Mouse (Mus musculus): ENCODE data around the gene Fas. TPM values are rescaled to one million over a fixed set of nuclear protein-coding genes. Genes with fewer than 3 reads are reported as not detected.

The Fas gene
- polyA plus RNA-seq, 1 experiment, result 4.6 TPM

DNA sequence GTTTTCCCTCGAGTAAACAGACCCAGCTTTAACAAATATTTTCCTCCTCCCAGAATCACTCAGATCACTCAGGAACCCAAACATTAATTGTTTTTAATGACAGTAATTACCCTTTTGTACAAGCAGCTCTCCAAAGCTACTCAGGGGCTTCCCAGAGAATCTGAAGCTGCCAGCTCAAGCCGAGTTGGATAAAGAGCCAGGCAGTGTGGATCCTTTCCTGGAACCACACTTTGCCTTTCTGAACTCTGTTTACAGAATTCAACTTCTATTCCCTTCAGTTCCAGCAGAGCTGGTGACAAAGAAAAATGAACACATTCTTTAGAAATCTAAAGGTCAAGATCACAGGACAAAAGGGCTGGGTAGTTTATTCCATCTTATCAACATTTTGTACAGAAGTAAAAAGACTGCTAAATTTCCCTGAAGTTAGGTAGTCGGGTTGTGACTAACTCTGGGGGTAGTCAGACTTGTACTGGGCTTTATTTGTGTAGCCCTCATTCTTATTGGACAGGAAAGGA, 62.9 kb downstream of the Fas start:
- H3K36me3 ChIP-seq (ENCODE audit: control insufficient read depth, insufficient read depth, low read length), result no peaks in the 10 kb centered on the region
- H3K27ac ChIP-seq (ENCODE audit: insufficient read depth, low read depth, low read length), result peak overlapping the region; percentile 45; the same call in 1 of the 2 replicates
- H3K4me3 ChIP-seq (ENCODE audit: insufficient read depth, low read depth, low read length), result no peak overlapping the region
- H3K27me3 ChIP-seq (replicated peaks; ENCODE audit: control insufficient read depth, insufficient read depth, low read length), result no peaks in the 10 kb centered on the region
- DNase-seq, result peak; percentile 48
- H3K4me1 ChIP-seq (ENCODE audit: control insufficient read depth, insufficient read depth, low read length), result no peaks in the 10 kb centered on the region
- TF ChIP-seq CTCF (conservative IDR thresholded peaks at IDR 0.05; ENCODE audit: insufficient read depth, insufficient read length, low read depth, low read length) (no peak), POLR2A (IDR thresholded peaks at IDR 0.05; ENCODE audit: low read depth, low read length) (no peak)
- WGBS, result 31% methylated on average over 3 of the region's 3 CpGs

- Histone ChIP-seq H3K4me1 (ENCODE audit: control insufficient read depth, insufficient read depth, low read length) (no peaks in the 10 kb centered on the region), H3K27me3 (replicated peaks; ENCODE audit: control insufficient read depth, insufficient read depth, low read length) (no peaks in the 10 kb centered on the region), H3K27ac (ENCODE audit: insufficient read depth, low read depth, low read length) (no peak overlapping the region), H3K36me3 (ENCODE audit: control insufficient read depth, insufficient read depth, low read length) (no peaks in the 10 kb centered on the region), H3K4me3 (ENCODE audit: insufficient read depth, low read depth, low read length) (no peak overlapping the region)
- 94% methylated on average over 1 of the region's 1 CpGs for WGBS
- no peak for TF ChIP-seq POLR2A (IDR thresholded peaks at IDR 0.05; ENCODE audit: low read depth, low read length)
- no peak for TF ChIP-seq CTCF (conservative IDR thresholded peaks at IDR 0.05; ENCODE audit: insufficient read depth, insufficient read length, low read depth, low read length)
- no peak for DNase-seq
Measured at GRCm38 (mm10) chr19:34362639-34363038, 72.2 kb downstream of the Fas start.

- TF ChIP-seq POLR2A (IDR thresholded peaks at IDR 0.05; ENCODE audit: low read depth, low read length) (no peak), CTCF (conservative IDR thresholded peaks at IDR 0.05; ENCODE audit: insufficient read depth, insufficient read length, low read depth, low read length) (no peak)
- Histone ChIP-seq H3K27ac (ENCODE audit: insufficient read depth, low read depth, low read length) (0 out of 2 replicates have a peak overlapping the region, but pooled peaks have one; percentile 12), H3K4me3 (ENCODE audit: insufficient read depth, low read depth, low read length) (no peak overlapping the region), H3K36me3 (ENCODE audit: control insufficient read depth, insufficient read depth, low read length) (no peaks in the 10 kb centered on the region), H3K4me1 (ENCODE audit: control insufficient read depth, insufficient read depth, low read length) (no peaks in the 10 kb centered on the region), H3K27me3 (replicated peaks; ENCODE audit: control insufficient read depth, insufficient read depth, low read length) (no peaks in the 10 kb centered on the region)
- WGBS, result 9% methylated on average over 1 of the region's 1 CpGs
- DNase-seq, result peak; percentile 17
Measured at GRCm38 (mm10) chr19:34369551-34369950, 79.1 kb downstream of the Fas start.

DNA sequence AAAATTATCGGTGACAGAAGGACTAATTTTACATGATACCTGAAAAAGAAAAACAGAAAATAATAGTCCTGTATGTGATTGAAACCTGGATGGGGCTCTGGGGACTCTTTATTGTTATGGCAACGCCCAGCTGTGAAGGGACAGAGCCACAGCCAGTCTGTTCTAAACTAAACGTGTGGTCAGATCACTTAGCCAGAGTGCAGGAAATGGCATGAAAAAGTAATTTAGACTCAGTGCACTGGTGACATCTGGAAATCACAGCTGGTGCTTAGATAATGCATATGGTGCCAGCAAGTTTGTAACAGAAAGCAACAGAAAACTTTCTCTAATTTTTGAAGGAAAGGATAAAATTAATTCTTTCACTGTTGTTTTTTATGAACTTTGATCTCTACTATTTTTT, 79.9 kb downstream of the Fas start:
- WGBS, result 50% methylated on average over 3 of the region's 3 CpGs
- Histone ChIP-seq H3K4me1 (ENCODE audit: control insufficient read depth, insufficient read depth, low read length) (no peaks in the 10 kb centered on the region), H3K4me3 (ENCODE audit: insufficient read depth, low read depth, low read length) (no peak overlapping the region), H3K27me3 (replicated peaks; ENCODE audit: control insufficient read depth, insufficient read depth, low read length) (no peaks in the 10 kb centered on the region), H3K36me3 (ENCODE audit: control insufficient read depth, insufficient read depth, low read length) (no peaks in the 10 kb centered on the region), H3K27ac (ENCODE audit: insufficient read depth, low read depth, low read length) (no peak overlapping the region)
- TF ChIP-seq POLR2A (IDR thresholded peaks at IDR 0.05; ENCODE audit: low read depth, low read length) (no peak), CTCF (conservative IDR thresholded peaks at IDR 0.05; ENCODE audit: insufficient read depth, insufficient read length, low read depth, low read length) (no peak)
- no peak for DNase-seq

Other genes with a start within 250 kb of the Fas start
- not detected in 2 replicates for gene Lipn, start 223.3 kb upstream of the Fas start, polyA plus RNA-seq (2012; rRNA removed)
- gene Lipm, start 189.7 kb upstream of the Fas start, polyA plus RNA-seq (2012; rRNA removed), result not detected in 2 replicates
- not detected in 2 replicates for gene Ankrd22, start 124.6 kb upstream of the Fas start, polyA plus RNA-seq (2012; rRNA removed)
- 1.6 and 2.2 TPM in 2 replicates for gene Stambpl1, start 98.4 kb upstream of the Fas start, polyA plus RNA-seq (2012; rRNA removed)
- 88.2 and 172 TPM in 2 replicates for gene Acta2, start 35.1 kb upstream of the Fas start, polyA plus RNA-seq (2012; rRNA removed)
- 7.8 and 11.3 TPM in 2 replicates for gene Ch25h, start 184.5 kb downstream of the Fas start, polyA plus RNA-seq (2012; rRNA removed)
- gene Lipa, start 236.8 kb downstream of the Fas start, polyA plus RNA-seq (2012; rRNA removed), result 210 and 240 TPM in 2 replicates